Mouse (Mus musculus) c-Kit-positive CD71-positive TER-119-positive erythroid progenitor cells, embryonic 14.5 days (primary cell): ENCODE data around the gene Zdhhc19.
A peak's percentile ranks its signal among the peaks of the same experiment; 100 is the strongest.

Experiments
- DNase-seq: peaks from one replicate; pipeline ENCODE4 v3.0.0-alpha.2; 2013; ENCODE audit warnings: low spot score

Gene Zdhhc19

DNA sequence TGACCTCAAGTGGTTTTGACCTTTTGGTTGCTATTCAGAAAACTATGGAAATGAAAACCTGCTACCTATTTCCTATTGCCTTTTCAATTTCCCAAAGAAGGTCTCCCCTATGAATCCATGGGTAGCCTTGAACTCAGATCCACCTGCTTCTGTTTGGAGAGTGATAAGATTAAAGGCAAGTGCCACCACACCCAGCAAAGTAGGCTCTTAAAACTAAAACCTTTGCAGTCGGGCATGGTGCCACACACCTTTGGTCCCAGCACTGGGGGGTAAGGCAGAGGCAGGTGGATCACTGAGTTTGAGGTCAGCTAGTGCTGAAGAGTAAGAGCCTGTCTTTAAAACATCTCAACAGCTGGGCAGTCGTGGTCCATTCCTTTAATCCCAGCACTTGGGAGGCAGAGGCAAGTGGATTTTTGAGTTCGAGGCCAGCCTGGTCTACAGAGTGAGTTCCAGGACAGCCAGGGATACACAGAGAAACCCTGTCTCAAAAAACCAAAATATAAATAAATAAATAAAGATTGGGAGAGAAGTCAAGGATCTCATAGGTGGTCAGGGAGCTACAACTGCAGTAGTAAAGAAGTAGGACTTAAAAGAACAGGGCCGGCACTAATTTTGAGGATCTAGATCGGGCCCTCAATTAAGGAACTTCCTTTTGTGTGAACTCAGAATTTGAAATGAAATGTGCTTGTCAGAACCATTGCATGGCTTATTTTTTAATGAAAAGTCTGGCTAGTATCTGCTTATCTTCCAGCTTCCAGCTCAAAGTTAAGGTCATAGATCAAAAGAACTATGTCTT, 114.6 kb downstream of the Zdhhc19 start:
- peak; percentile 76 for DNase-seq
